Mouse (Mus musculus) gastrocnemius, adult 18-20 months (tissue): ENCODE data around the gene Snx18. TPM values are rescaled to one million over a fixed set of nuclear protein-coding genes. Genes with fewer than 3 reads are reported as not detected.
A peak's percentile ranks its signal among the peaks of the same experiment; 100 is the strongest.

Experiments used
- DNase-seq: peaks from one replicate; pipeline ENCODE4 v3.0.0; 2021; ENCODE audit warnings: low spot score
- total RNA-seq, 2 experiments: library from RNA; stranded (reverse); gene quantifications; 2 replicates each; pipeline ENCODE4 v1.2.3; 2021

Gene Snx18
- total RNA-seq, 2 experiments from 2014 or later = 9.2 to 11.3 TPM

GRCm38 (mm10) chr13:113597616-113598015, 20.7 kb downstream of the Snx18 start:
- no peak for DNase-seq

- no peak for DNase-seq
Observed at GRCm38 (mm10) chr13:113596821-113597541, 21.4 kb downstream of the Snx18 start.

- no peak for DNase-seq
Observed at GRCm38 (mm10) chr13:113595987-113596386, 22.4 kb downstream of the Snx18 start.

- DNase-seq = no peak
Observed at GRCm38 (mm10) chr13:113595219-113595618, 23.1 kb downstream of the Snx18 start.

- DNase-seq = no peak
Observed at GRCm38 (mm10) chr13:113594361-113594760, 24.0 kb downstream of the Snx18 start.

- DNase-seq = no peak
Observed at GRCm38 (mm10) chr13:113593711-113594110, 24.7 kb downstream of the Snx18 start.

GRCm38 (mm10) chr13:113592703-113593200, 25.6 kb downstream of the Snx18 start:
- DNase-seq = no peak

GRCm38 (mm10) chr13:113591336-113591735, 27.0 kb downstream of the Snx18 start:
- no peak for DNase-seq

- DNase-seq = no peak
Observed at GRCm38 (mm10) chr13:113590216-113590615, 28.1 kb downstream of the Snx18 start.

- peak; percentile 54 for DNase-seq
Observed at GRCm38 (mm10) chr13:113589499-113589898, 28.9 kb downstream of the Snx18 start.

GRCm38 (mm10) chr13:113587200-113587936, 31.0 kb downstream of the Snx18 start:
- no peak for DNase-seq

- no peak for DNase-seq
Observed at GRCm38 (mm10) chr13:113585606-113586005, 32.8 kb downstream of the Snx18 start.

GRCm38 (mm10) chr13:113584431-113584830, 33.9 kb downstream of the Snx18 start:
- no peak for DNase-seq

GRCm38 (mm10) chr13:113583563-113583962, 34.8 kb downstream of the Snx18 start:
- no peak for DNase-seq

- no peak for DNase-seq
Observed at GRCm38 (mm10) chr13:113582024-113582423, 36.3 kb downstream of the Snx18 start.

GRCm38 (mm10) chr13:113581436-113581835, 36.9 kb downstream of the Snx18 start:
- no peak for DNase-seq

- DNase-seq = no peak
Observed at GRCm38 (mm10) chr13:113580400-113580790, 38.0 kb downstream of the Snx18 start.

- DNase-seq = no peak
Observed at GRCm38 (mm10) chr13:113579788-113580399, 38.5 kb downstream of the Snx18 start.

GRCm38 (mm10) chr13:113574232-113574631, 44.1 kb downstream of the Snx18 start:
- no peak for DNase-seq

GRCm38 (mm10) chr13:113573377-113573776, 45.0 kb downstream of the Snx18 start:
- no peak for DNase-seq

- peak; percentile 78 for DNase-seq
Observed at GRCm38 (mm10) chr13:113572046-113572686, 46.2 kb downstream of the Snx18 start.

GRCm38 (mm10) chr13:113569526-113569925, 48.8 kb downstream of the Snx18 start:
- no peak for DNase-seq
